Comparison of ENCODE assay signal across 8 mouse cellular contexts in genomic region chr1:40324955-40325702, GRCm38 (mm10). TPM values are rescaled to one million over a fixed set of nuclear protein-coding genes. Genes with fewer than 3 reads are reported as not detected.
DNase-seq lines count a peak whose midpoint lies in the region; ATAC-seq and TF ChIP-seq lines count a peak whose summit lies in the region.

No protein-coding gene starts in this region.

- H3K9ac ChIP-seq in MEL (ENCODE audit: control insufficient read depth, low read depth, low read length, poor library complexity, severe bottlenecking): no peak overlapping the region
- H3K9ac ChIP-seq in forebrain, embryonic 11.5 days (ENCODE audit: low read length): no peak overlapping the region
- peak overlapping the region; percentile 51 for H3K9ac ChIP-seq in midbrain, postnatal 0 days (replicated peaks; ENCODE audit: low read length, poor library complexity, severe bottlenecking)

- no peaks in the 10 kb centered on the region for H3K79me2 ChIP-seq in MEL (ENCODE audit: control insufficient read depth, insufficient read depth, low read length, poor library complexity)

- peaks cover 0 to 4% of the 10 kb centered on the region in 2 experiments; a peak in 2 of 4 replicates for H3K36me3 ChIP-seq in MEL (ENCODE audit: control insufficient read depth in 1 of 2, insufficient read depth in 2 of 2, low read length in 2 of 2)
- no peaks in the 10 kb centered on the region for H3K36me3 ChIP-seq in forebrain, embryonic 11.5 days (ENCODE audit: control insufficient read depth, insufficient read depth, low read length)
- H3K36me3 ChIP-seq in limb, embryonic 10.5 days: no peaks in the 10 kb centered on the region
- H3K36me3 ChIP-seq in midbrain, postnatal 0 days (ENCODE audit: insufficient read depth, low read length): no peaks in the 10 kb centered on the region

- DNase-seq in MEL (ENCODE audit: low read depth, low spot score): no peak
- DNase-seq in forebrain, embryonic 11.5 days (ENCODE audit: low spot score): peak; percentile 55
- peak; percentile 47 for DNase-seq in limb, embryonic 10.5 days (ENCODE audit: low spot score)
- no peak for DNase-seq in midbrain, postnatal 0 days (ENCODE audit: low spot score)
- DNase-seq in gastrocnemius, postnatal 4 days (ENCODE audit: low spot score in 2 of 2): no peak
- DNase-seq in frontal cortex, postnatal 36 days (ENCODE audit: low spot score in 2 of 2): no peak
- DNase-seq in right cerebral cortex, postnatal 14 days: no peak

- H3K4me2 ChIP-seq in forebrain, embryonic 11.5 days (ENCODE audit: low read depth, low read length, severe bottlenecking): peak overlapping the region; percentile 44
- H3K4me2 ChIP-seq in midbrain, postnatal 0 days (ENCODE audit: low read depth, low read length, poor library complexity, severe bottlenecking): peak overlapping the region; percentile 93

- no peak for TF ChIP-seq CTCF in MEL (IDR thresholded peaks at IDR 0.05 in 2 of 3, conservative IDR thresholded peaks at IDR 0.05 in 1 of 3; ENCODE audit: control insufficient read depth in 1 of 3, insufficient read depth in 1 of 3, low read depth in 2 of 3, low read length in 3 of 3, poor library complexity in 1 of 3, severe bottlenecking in 1 of 3)
- no peak for TF ChIP-seq CTCF in midbrain, postnatal 0 days (IDR thresholded peaks at IDR 0.05)

- TF ChIP-seq EP300 in MEL (IDR thresholded peaks at IDR 0.05; ENCODE audit: low read depth in 1 of 2, low read length in 2 of 2): no peak

- ATAC-seq in CD4-positive, CD25-positive, alpha-beta regulatory T cell, adult 4 months: peak; percentile 83
- no peak for ATAC-seq in forebrain, embryonic 11.5 days (replicated peaks; ENCODE audit: low FRiP score)
- ATAC-seq in midbrain, postnatal 0 days (ENCODE audit: low FRiP score): peak; percentile 34; the same call in 1 of the 2 replicates

- TF ChIP-seq RAD21 in MEL (IDR thresholded peaks at IDR 0.05; ENCODE audit: low read depth, low read length): no peak

- H3K4me1 ChIP-seq in MEL (ENCODE audit: control insufficient read depth in 1 of 2, insufficient read depth in 2 of 2, low read length in 2 of 2): peaks cover 2 to 8% of the 10 kb centered on the region in 2 experiments; a peak in 2 of 4 replicates
- no peaks in the 10 kb centered on the region for H3K4me1 ChIP-seq in forebrain, embryonic 11.5 days (replicated peaks; ENCODE audit: control insufficient read depth, insufficient read depth, low read length)
- H3K4me1 ChIP-seq in limb, embryonic 10.5 days: peaks cover 21% of the 10 kb centered on the region
- peaks cover 7% of the 10 kb centered on the region for H3K4me1 ChIP-seq in midbrain, postnatal 0 days (ENCODE audit: insufficient read depth, low read length)

- TF ChIP-seq POLR2A in MEL (IDR thresholded peaks at IDR 0.05; ENCODE audit: control insufficient read depth in 1 of 2, insufficient read depth in 1 of 2, low read depth in 1 of 2, low read length in 2 of 2, poor library complexity in 1 of 2): no peak

- H3K27me3 ChIP-seq in MEL (ENCODE audit: control insufficient read depth in 1 of 2, insufficient read depth in 2 of 2, low read length in 2 of 2): no peaks in the 10 kb centered on the region
- H3K27me3 ChIP-seq in forebrain, embryonic 11.5 days (ENCODE audit: control insufficient read depth, insufficient read depth, low read length): peaks cover 18% of the 10 kb centered on the region
- H3K27me3 ChIP-seq in limb, embryonic 10.5 days (ENCODE audit: low read depth, poor library complexity, severe bottlenecking): peaks cover 53% of the 10 kb centered on the region
- H3K27me3 ChIP-seq in midbrain, postnatal 0 days (ENCODE audit: insufficient read depth, low read length): peaks cover 21% of the 10 kb centered on the region

- H3K9me3 ChIP-seq in MEL (replicated peaks; ENCODE audit: insufficient read depth, low read length): no peaks in the 10 kb centered on the region
- no peaks in the 10 kb centered on the region for H3K9me3 ChIP-seq in forebrain, embryonic 11.5 days (ENCODE audit: control insufficient read depth, low read length)
- H3K9me3 ChIP-seq in limb, embryonic 10.5 days (replicated peaks): no peaks in the 10 kb centered on the region
- H3K9me3 ChIP-seq in midbrain, postnatal 0 days (ENCODE audit: low read length): no peaks in the 10 kb centered on the region

- 7% methylated on average over 22 of the region's 22 CpGs for WGBS in forebrain, embryonic 11.5 days
- WGBS in limb, embryonic 10.5 days: 9% methylated on average over 22 of the region's 22 CpGs
- WGBS in midbrain, postnatal 0 days: 7% methylated on average over 22 of the region's 22 CpGs

- H3K4me3 ChIP-seq in MEL (ENCODE audit: control insufficient read depth in 1 of 2, insufficient read depth in 1 of 2, low read depth in 2 of 2, low read length in 2 of 2): no peak overlapping the region
- H3K4me3 ChIP-seq in forebrain, embryonic 11.5 days (ENCODE audit: low read depth, low read length): peak overlapping the region; percentile 30
- peak overlapping the region; percentile 48 for H3K4me3 ChIP-seq in limb, embryonic 10.5 days
- peak overlapping the region; percentile 44 for H3K4me3 ChIP-seq in midbrain, postnatal 0 days (ENCODE audit: low read depth, low read length)

- H3K27ac ChIP-seq in MEL (ENCODE audit: control insufficient read depth, low read depth, low read length): no peak overlapping the region
- H3K27ac ChIP-seq in forebrain, embryonic 11.5 days (ENCODE audit: low read depth, low read length): no peak overlapping the region
- no peak overlapping the region for H3K27ac ChIP-seq in limb, embryonic 10.5 days
- H3K27ac ChIP-seq in midbrain, postnatal 0 days (ENCODE audit: low read depth, low read length): no peak overlapping the region

TF ChIP-seq in MEL, 35 proteins besides CTCF, POLR2A, EP300 and RAD21:
- TF ChIP-seq JUND (IDR thresholded peaks at IDR 0.05; ENCODE audit: low read depth, low read length) (no peak), GATA1 (IDR thresholded peaks at IDR 0.05; ENCODE audit: low read depth, low read length) (0 out of 2 replicates have a peak, but pooled peaks have one; percentile 28)

RNA-seq across cellular contexts. Expression of gene Il1rl2, which starts 0.7 kb away (rescaled TPM):
- 1 to 10 TPM; 1.4 to 2.0 TPM for polyA plus RNA-seq in CD4-positive, CD25-positive, alpha-beta regulatory T cell, adult 4 months (2017; shearing (Covaris generic))
- total RNA-seq in MEL (2012; rRNA removed): 0.07 and 0.08 TPM in 2 replicates
- under 1 TPM in 1 of 2 experiments, not detected in 1; 0.04 TPM for polyA plus RNA-seq in MEL (2012; ENCODE audit: insufficient read depth in 1 of 2, insufficient read length in 2 of 2, low read depth in 1 of 2, low replicate concordance in 2 of 2, missing spikeins in 1 of 2)
- 0.93 and 0.99 TPM in 2 replicates for polyA plus RNA-seq in forebrain, embryonic 11.5 days (2014; fragmentation: Nextera tagmentation; extraction: Ambion mirVana)
- 1.3 and 1.5 TPM in 2 replicates for polyA plus RNA-seq in limb, embryonic 10.5 days (2016; fragmentation: Nextera tagmentation; extraction: Ambion mirVana)
- 0.38 and 0.82 TPM in 2 replicates for total RNA-seq in midbrain, postnatal 0 days (2014; rRNA removed)
- 0.47 and 0.84 TPM in 2 replicates for polyA plus RNA-seq in midbrain, postnatal 0 days (2015; fragmentation: Nextera tagmentation; extraction: Ambion mirVana)
- 1 to 10 TPM; 7.7 to 9.4 TPM for total RNA-seq in gastrocnemius, postnatal 4 days (2021)

Comparison
In these comparisons a context has a peak if more than half of its experiments do, and no peak if none do; other contexts are left out.
1. DNase-seq: peak in forebrain, embryonic 11.5 days (single experiment) and limb, embryonic 10.5 days (single experiment); none in MEL (single experiment), midbrain, postnatal 0 days (single experiment), gastrocnemius, postnatal 4 days (0 of 2), frontal cortex, postnatal 36 days (0 of 2) and right cerebral cortex, postnatal 14 days (single experiment).
2. H3K4me3 ChIP-seq: peak in forebrain, embryonic 11.5 days (single experiment), limb, embryonic 10.5 days (single experiment) and midbrain, postnatal 0 days (single experiment); none in MEL (0 of 2).